Mouse (Mus musculus) neural tube, embryonic 14.5 days (tissue): ENCODE measurements around the gene Cldn4. TPM values are rescaled to one million over a fixed set of nuclear protein-coding genes. Genes with fewer than 3 reads are reported as not detected.
A peak's percentile ranks its signal among the peaks of the same experiment; 100 is the strongest.

ENCODE experiments used
- ATAC-seq: fragments of 200-750 bp; cut with Nextera tagmentation; 2 replicates; pipeline ENCODE4 v1.8.0; 2017; ENCODE audit warnings: low read depth, mild to moderate bottlenecking, moderate TSS enrichment, moderate library complexity
- H3K27ac ChIP-seq: fragments of 300-500 bp; sonication (generic); 2 replicates; pipeline ENCODE4 v1.5.1; 2014; ENCODE audit warnings: low read depth, mild to moderate bottlenecking, control low read depth, low read length, moderate library complexity, mixed read lengths
- H3K27me3 ChIP-seq: fragments of 300-500 bp; sonication (generic); 2 replicates; pipeline ENCODE4 v1.6.1; 2014; ENCODE audit warnings: low read length; ENCODE audit not compliant: control insufficient read depth, insufficient read depth
- H3K36me3 ChIP-seq: fragments of 300-500 bp; sonication (generic); 2 replicates; pipeline ENCODE4 v1.6.1; 2014; ENCODE audit warnings: low read length, mixed read lengths; ENCODE audit not compliant: control insufficient read depth, insufficient read depth
- H3K4me1 ChIP-seq: fragments of 300-500 bp; sonication (generic); 2 replicates; pipeline ENCODE4 v1.6.1; 2014; ENCODE audit warnings: low read length; ENCODE audit not compliant: control insufficient read depth, insufficient read depth
- H3K4me2 ChIP-seq: fragments of 300-500 bp; sonication (generic); 2 replicates; pipeline ENCODE4 v1.6.1; 2014; ENCODE audit warnings: mild to moderate bottlenecking, low read depth, low read length, control low read depth
- H3K4me3 ChIP-seq: fragments of 300-500 bp; sonication (generic); 2 replicates; pipeline ENCODE4 v1.5.1; 2014; ENCODE audit warnings: low read depth, low read length, control low read depth, mixed read lengths
- H3K9ac ChIP-seq: fragments of 300-500 bp; sonication (generic); replicated peaks from 2 replicates; pipeline ENCODE4 v1.6.1; 2014; ENCODE audit warnings: low read depth, mild to moderate bottlenecking, control low read depth, low read length, mixed read lengths
- H3K9me3 ChIP-seq: fragments of 300-500 bp; sonication (generic); 2 replicates; pipeline ENCODE4 v1.6.1; 2016; ENCODE audit warnings: low read length; ENCODE audit not compliant: control insufficient read depth
- WGBS: fragments of 180-500 bp; shearing (Covaris S2); extraction: QIAGEN DNeasy Blood & Tissue Kit; methylation state at CpG from one replicate; pipeline ENCODE4 v1.1.7; 2014; 5-methylcytosine and 5-hydroxymethylcytosine counted together
- polyA plus RNA-seq: library from polyadenylated mRNA; unstranded; fragments of >200 nt; fragmentation: Nextera tagmentation; extraction: Ambion mirVana; gene quantifications from 2 replicates; pipeline ENCODE4 v1.2.1, GENCODE M21; 2014

Cldn4 gene
- polyA plus RNA-seq, 1 experiment from 2014 or later: not detected

DNA sequence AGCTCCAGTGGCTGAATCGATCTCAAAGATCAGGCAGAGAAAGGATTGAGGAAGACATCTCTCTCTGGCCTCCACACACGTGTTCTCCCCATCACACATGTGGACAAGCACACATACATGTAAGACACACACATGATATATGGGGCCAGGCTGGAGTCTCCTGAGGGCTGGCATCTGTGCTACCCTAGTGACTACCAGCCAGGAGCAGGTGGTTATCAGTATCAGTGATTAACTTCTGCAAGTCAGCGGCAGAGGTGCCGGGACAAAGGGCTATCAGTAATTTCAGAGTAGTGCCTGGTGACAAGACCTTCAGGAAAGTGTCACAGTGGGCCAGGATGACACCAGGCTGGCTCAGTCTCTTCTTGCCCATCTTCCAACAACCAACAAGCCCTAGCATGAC lies 33.0 kb downstream of the Cldn4 start:
- Histone ChIP-seq H3K4me2 (no peak overlapping the region), H3K36me3 (no peaks in the 10 kb centered on the region), H3K27me3 (no peaks in the 10 kb centered on the region), H3K9ac (no peak overlapping the region), H3K27ac (no peak overlapping the region), H3K4me1 (no peaks in the 10 kb centered on the region), H3K9me3 (no peaks in the 10 kb centered on the region; the same call in 1 of the 2 replicates), H3K4me3 (no peak overlapping the region)
- no peak for ATAC-seq
- 94% methylated on average over 4 of the region's 4 CpGs for WGBS

DNA sequence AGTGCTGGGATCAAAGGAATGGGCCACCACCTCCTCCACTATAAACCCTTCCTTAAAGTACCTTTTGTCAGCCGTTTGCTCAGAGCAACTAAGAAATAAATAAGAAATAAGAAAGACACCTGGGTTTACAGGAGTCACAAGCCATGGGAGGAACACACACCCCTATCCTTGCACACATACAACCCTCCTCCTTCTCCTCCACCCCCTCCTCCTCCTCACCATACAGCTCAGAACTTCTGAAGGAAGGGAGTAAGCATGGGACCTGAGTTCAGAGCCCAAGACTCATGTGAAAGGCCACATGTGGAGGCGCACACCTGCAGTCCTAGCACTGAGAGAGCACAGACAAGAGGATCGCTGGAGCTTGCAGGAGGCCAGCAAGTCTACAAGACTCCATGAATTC lies 33.4 kb downstream of the Cldn4 start:
- Histone ChIP-seq H3K9me3 (no peaks in the 10 kb centered on the region; the same call in 1 of the 2 replicates), H3K27ac (no peak overlapping the region)

GRCm38 (mm10) chr5:134911901-134912300 lies 34.8 kb downstream of the Cldn4 start:
- WGBS: 92% methylated on average over 2 of the region's 2 CpGs

More for the DNA sequence above, 33.4 kb downstream of the Cldn4 start:
- ATAC-seq: no peak
- WGBS: 78% methylated on average over 3 of the region's 3 CpGs
- Histone ChIP-seq H3K4me1 (no peaks in the 10 kb centered on the region), H3K4me3 (no peak overlapping the region), H3K9ac (no peak overlapping the region), H3K36me3 (no peaks in the 10 kb centered on the region), H3K27me3 (no peaks in the 10 kb centered on the region), H3K4me2 (no peak overlapping the region)

GRCm38 (mm10) chr5:134907135-134907534 lies 39.6 kb downstream of the Cldn4 start:
- Histone ChIP-seq H3K27me3 (no peaks in the 10 kb centered on the region), H3K4me1 (no peaks in the 10 kb centered on the region), H3K9ac (no peak overlapping the region), H3K27ac (no peak overlapping the region), H3K9me3 (no peaks in the 10 kb centered on the region), H3K4me2 (no peak overlapping the region), H3K36me3 (no peaks in the 10 kb centered on the region), H3K4me3 (no peak overlapping the region)
- 2% methylated on average over 13 of the region's 13 CpGs for WGBS
- peak; percentile 31; the same call in 1 of the 2 replicates for ATAC-seq

More at GRCm38 (mm10) chr5:134911901-134912300, 34.8 kb downstream of the Cldn4 start:
- no peak for ATAC-seq
- no peak overlapping the region for H3K4me3 ChIP-seq
- no peak overlapping the region for H3K4me2 ChIP-seq
- H3K27me3 ChIP-seq: no peaks in the 10 kb centered on the region
- no peaks in the 10 kb centered on the region for H3K36me3 ChIP-seq
- no peaks in the 10 kb centered on the region for H3K4me1 ChIP-seq
- no peak overlapping the region for H3K27ac ChIP-seq
- no peaks in the 10 kb centered on the region for H3K9me3 ChIP-seq
- H3K9ac ChIP-seq: no peak overlapping the region

GRCm38 (mm10) chr5:134906633-134907032 lies 40.1 kb downstream of the Cldn4 start, which contains the start of gene Tmem270:
Gene Tmem270 (minus strand): TSS chr5:134906733.
- ATAC-seq: no peak
- H3K4me3 ChIP-seq: no peak within 1 kb of the TSS
- H3K4me2 ChIP-seq: no peak within 1 kb of the TSS
- H3K27ac ChIP-seq: no peak within 1 kb of the TSS
- no peak within 1 kb of the TSS for H3K9ac ChIP-seq
- H3K27me3 ChIP-seq: no peaks in the 10 kb centered on the region
- no peaks in the 10 kb centered on the region for H3K36me3 ChIP-seq
- WGBS: 83% methylated on average over 6 of the region's 6 CpGs
- H3K4me1 ChIP-seq: no peaks in the 10 kb centered on the region
- no peaks in the 10 kb centered on the region for H3K9me3 ChIP-seq

DNA sequence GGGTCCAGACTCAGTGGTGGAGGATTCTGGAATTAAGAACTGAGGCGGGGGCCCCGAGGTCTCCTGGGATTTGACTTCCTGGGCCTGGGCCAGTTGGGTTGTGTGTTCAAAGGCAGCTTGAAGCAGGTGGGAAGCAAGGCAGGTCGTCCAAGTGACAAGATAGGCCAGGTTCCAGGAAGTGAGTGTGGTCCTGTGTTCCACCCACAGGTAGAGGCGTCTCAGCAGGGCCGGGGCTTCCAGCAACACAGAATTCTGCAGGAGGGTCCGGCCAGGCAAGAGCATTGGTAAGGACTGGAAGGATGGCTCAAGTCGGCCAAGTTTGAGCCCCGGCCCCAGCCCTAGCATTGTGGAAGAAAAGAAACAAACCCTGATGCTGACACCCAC lies 45.1 kb downstream of the Cldn4 start:
- Histone ChIP-seq H3K27me3 (no peaks in the 10 kb centered on the region), H3K4me3 (no peak overlapping the region), H3K27ac (no peak overlapping the region), H3K9ac (no peak overlapping the region), H3K9me3 (no peaks in the 10 kb centered on the region), H3K4me1 (no peaks in the 10 kb centered on the region), H3K36me3 (no peaks in the 10 kb centered on the region), H3K4me2 (no peak overlapping the region)
- WGBS: 72% methylated on average over 8 of the region's 8 CpGs
- no peak for ATAC-seq

DNA sequence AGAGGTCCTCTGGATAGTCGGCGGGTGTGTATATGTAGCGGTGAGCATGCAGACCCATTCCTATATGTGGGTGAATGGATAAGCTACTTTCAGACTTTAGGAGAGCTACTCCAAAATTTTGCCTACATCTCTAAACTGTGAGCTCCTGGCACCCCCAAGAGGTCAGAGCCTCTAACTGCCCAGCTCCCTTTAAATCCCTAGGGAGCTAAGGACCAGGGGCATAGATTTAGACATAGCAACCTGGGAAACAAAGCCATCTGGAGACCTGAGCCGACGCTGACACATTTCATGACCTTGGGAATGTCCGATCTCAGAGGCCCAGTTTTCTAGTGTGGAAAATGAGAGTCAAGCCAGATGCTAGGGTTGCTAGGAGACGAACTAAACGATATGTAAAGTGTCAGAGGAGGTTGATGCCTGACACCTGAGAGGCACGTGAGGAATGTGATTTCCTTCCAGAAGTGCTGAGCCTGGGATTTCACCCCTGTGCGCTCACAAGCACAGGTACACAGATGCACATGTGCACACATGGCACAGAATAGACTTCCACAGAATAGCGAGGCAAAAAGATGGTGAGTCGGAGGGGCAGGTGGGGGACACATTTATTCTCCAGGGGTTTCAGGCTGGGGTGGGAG lies 45.6 kb downstream of the Cldn4 start:
- no peaks in the 10 kb centered on the region for H3K9me3 ChIP-seq
- WGBS: 47% methylated on average over 12 of the region's 12 CpGs
- H3K9ac ChIP-seq: no peak overlapping the region
- no peaks in the 10 kb centered on the region for H3K4me1 ChIP-seq
- no peak overlapping the region for H3K4me3 ChIP-seq
- no peak overlapping the region for H3K27ac ChIP-seq
- H3K36me3 ChIP-seq: no peaks in the 10 kb centered on the region
- no peak overlapping the region for H3K4me2 ChIP-seq
- H3K27me3 ChIP-seq: no peaks in the 10 kb centered on the region
- ATAC-seq: no peak

GRCm38 (mm10) chr5:134897596-134897995 lies 49.1 kb downstream of the Cldn4 start:
- ATAC-seq: no peak
- H3K4me2 ChIP-seq: no peak overlapping the region
- no peak overlapping the region for H3K4me3 ChIP-seq
- H3K36me3 ChIP-seq: no peaks in the 10 kb centered on the region
- no peak overlapping the region for H3K9ac ChIP-seq
- H3K9me3 ChIP-seq: no peaks in the 10 kb centered on the region
- WGBS: 81% methylated on average over 17 of the region's 17 CpGs
- H3K27ac ChIP-seq: no peak overlapping the region
- H3K27me3 ChIP-seq: no peaks in the 10 kb centered on the region
- no peaks in the 10 kb centered on the region for H3K4me1 ChIP-seq

- H3K9me3 ChIP-seq: no peaks in the 10 kb centered on the region
- no peaks in the 10 kb centered on the region for H3K36me3 ChIP-seq
- H3K9ac ChIP-seq: no peak overlapping the region
- ATAC-seq: no peak
- 83% methylated on average over 8 of the region's 8 CpGs for WGBS
- no peaks in the 10 kb centered on the region for H3K4me1 ChIP-seq
- no peak overlapping the region for H3K27ac ChIP-seq
- H3K4me3 ChIP-seq: no peak overlapping the region
- no peaks in the 10 kb centered on the region for H3K27me3 ChIP-seq
- no peak overlapping the region for H3K4me2 ChIP-seq
Measured at GRCm38 (mm10) chr5:134896965-134897364, 49.8 kb downstream of the Cldn4 start.
